Mouse (Mus musculus) erythroblast, embryonic 14.5 days (primary cell): ENCODE results near the gene Frmd4b. TPM values are rescaled to one million over a fixed set of nuclear protein-coding genes. Genes with fewer than 3 reads are reported as not detected.

ENCODE experiments used
- H3K27me3 ChIP-seq: 2 replicates; pipeline ENCODE4 v1.6.1; 2012; ENCODE audit warnings: inconsistent platforms; ENCODE audit not compliant: control insufficient read depth
- H3K36me3 ChIP-seq: 2 replicates; pipeline ENCODE4 v1.6.1; 2012; ENCODE audit warnings: mild to moderate bottlenecking, inconsistent platforms; ENCODE audit not compliant: control insufficient read depth
- H3K4me1 ChIP-seq: 2 replicates; pipeline ENCODE4 v1.6.1; 2012; ENCODE audit warnings: inconsistent platforms; ENCODE audit not compliant: control insufficient read depth
- H3K4me3 ChIP-seq: replicated peaks from 2 replicates; pipeline ENCODE3; 2012; ENCODE audit warnings: moderate library complexity, mild to moderate bottlenecking, inconsistent platforms
- H3K9me3 ChIP-seq: 2 replicates; pipeline ENCODE4 v1.6.1; 2012; ENCODE audit warnings: low read length, inconsistent platforms, mixed read lengths; ENCODE audit not compliant: control insufficient read depth
- GATA1 ChIP-seq: IDR thresholded peaks from 2 replicates; pipeline ENCODE4 v1.6.1; 2012; ENCODE audit warnings: low read length, inconsistent platforms, mixed read lengths
- TAL1 ChIP-seq: IDR thresholded peaks from 3 replicates; pipeline ENCODE4 v1.6.1; 2012; ENCODE audit warnings: low read length, inconsistent platforms, mixed read lengths
- polyA plus RNA-seq: library from polyadenylated mRNA; stranded (reverse); fragments of >175 nt; gene quantifications from 2 replicates; pipeline ENCODE4 v1.2.3, GENCODE M21; 2012

Gene Frmd4b
- polyA plus RNA-seq, 1 experiment: not detected

DNA sequence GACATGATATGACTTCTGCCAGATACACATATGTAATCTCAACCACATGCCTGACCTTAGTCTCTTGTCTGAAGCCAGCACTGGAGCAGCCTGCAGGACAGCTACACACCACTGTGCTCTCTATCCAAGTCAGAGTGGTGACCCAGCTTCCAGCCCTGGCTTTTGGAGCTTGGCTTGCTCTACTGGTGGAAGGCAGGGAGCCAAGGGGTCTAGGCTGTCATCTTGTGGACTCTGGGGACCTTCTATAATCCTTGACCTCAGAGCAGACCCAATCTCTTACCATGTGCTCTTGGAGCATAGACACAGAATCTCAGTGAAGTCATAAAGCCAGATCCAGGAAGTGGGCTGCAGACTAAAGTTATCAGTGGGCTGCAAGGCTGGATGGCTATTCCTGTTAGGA, 30.7 kb downstream of the Frmd4b start:
- Histone ChIP-seq H3K36me3 (no peaks in the 10 kb centered on the region), H3K27me3 (no peaks in the 10 kb centered on the region), H3K9me3 (no peaks in the 10 kb centered on the region), H3K4me1 (no peaks in the 10 kb centered on the region), H3K4me3 (no peak overlapping the region)
- TF ChIP-seq GATA1 (no peak), TAL1 (no peak)

DNA sequence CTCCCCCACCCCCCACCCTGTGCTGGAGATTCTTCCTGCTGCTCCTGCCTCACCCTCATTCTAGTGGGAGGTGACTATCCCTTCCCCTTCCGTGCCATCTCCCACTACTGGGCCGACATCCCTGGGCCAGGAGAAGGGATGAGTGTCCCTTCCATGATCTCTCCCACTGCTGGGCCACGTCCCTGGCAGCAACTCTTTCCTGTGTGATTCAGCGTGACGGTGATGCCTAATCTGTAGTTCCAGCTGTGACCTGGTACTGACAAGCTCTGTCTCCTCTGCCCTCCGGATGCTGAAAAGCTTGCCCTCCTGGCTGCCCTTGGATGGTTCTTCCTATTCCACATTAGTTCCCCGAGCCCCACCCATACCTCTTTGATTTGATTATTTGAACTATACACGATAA, 31.3 kb downstream of the Frmd4b start:
- no peaks in the 10 kb centered on the region for H3K9me3 ChIP-seq
- no peak overlapping the region for H3K4me3 ChIP-seq
- H3K36me3 ChIP-seq: no peaks in the 10 kb centered on the region
- TF ChIP-seq GATA1 (no peak), TAL1 (no peak)
- no peaks in the 10 kb centered on the region for H3K4me1 ChIP-seq
- no peaks in the 10 kb centered on the region for H3K27me3 ChIP-seq

DNA sequence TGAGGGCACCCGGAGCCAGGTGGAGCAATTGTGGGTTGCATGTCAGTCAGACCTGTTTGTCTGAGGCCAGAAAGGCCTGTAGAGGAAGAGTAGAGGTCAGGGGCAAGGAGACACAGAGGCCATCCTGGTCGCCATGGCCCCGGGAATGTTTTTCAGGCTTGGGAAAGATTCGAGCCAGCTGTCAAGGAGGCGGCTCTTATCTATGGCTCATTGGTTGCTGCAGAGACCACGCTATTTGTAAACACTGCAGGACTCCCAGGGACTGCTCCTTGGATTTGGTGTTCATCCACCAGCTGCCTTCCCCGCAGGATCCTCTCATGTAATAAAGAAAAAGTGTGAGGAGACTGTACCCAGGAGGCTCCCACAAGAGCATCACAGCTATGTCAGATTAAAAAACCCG, 34.6 kb downstream of the Frmd4b start:
- no peaks in the 10 kb centered on the region for H3K9me3 ChIP-seq
- no peaks in the 10 kb centered on the region for H3K27me3 ChIP-seq
- no peaks in the 10 kb centered on the region for H3K36me3 ChIP-seq
- no peak for TF ChIP-seq GATA1
- no peak for TF ChIP-seq TAL1
- no peak overlapping the region for H3K4me3 ChIP-seq
- H3K4me1 ChIP-seq: no peaks in the 10 kb centered on the region

DNA sequence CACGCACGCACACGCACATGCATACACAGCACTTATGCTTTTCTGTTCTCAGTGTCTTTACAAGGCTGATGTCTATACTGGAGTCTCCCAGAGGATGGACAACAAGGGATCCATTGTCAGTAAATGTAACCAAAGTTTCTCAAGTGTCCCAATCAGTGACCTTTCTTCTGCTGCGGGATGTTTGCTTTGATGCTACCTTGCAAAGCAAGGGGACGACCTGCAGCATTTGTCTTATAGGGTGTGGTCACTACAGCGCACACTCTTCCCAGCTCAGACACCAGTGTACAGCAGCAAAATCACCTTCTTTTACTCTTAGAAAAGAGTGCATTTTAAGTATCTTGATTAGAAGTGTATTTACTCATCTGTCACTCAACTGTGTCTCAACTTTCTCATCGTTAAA, 35.4 kb downstream of the Frmd4b start:
- Histone ChIP-seq H3K4me3 (no peak overlapping the region), H3K27me3 (no peaks in the 10 kb centered on the region)
- no peak for TF ChIP-seq TAL1
- no peak for TF ChIP-seq GATA1

DNA sequence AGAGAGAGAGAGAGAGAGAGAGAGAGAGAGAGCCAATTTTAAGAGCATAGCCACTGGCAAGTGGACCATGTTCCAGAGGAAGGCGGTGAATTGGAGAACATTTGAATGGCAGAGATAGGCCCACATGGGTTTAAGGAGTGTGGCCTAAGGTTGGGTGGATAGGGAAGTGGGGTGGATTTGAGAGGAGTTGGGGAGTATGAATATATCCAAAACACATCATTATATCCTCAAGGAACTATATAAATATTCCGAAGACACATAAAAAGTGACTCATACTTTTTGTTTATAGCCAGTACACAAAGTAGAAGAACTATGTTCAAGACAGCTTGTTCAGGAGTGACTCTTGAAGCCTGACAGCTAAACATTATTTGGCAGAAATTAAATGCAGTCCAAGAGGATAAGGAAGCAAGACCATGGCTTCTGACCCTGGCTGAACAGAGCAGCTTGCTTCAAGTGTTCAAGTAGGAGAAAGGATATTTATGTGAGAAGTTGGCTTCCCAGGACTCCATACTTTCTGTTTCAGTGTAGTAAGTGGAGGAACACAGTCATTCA, 36.8 kb downstream of the Frmd4b start:
- Histone ChIP-seq H3K36me3 (no peaks in the 10 kb centered on the region), H3K4me1 (no peaks in the 10 kb centered on the region), H3K9me3 (no peaks in the 10 kb centered on the region), H3K27me3 (no peaks in the 10 kb centered on the region), H3K4me3 (no peak overlapping the region)
- TF ChIP-seq GATA1 (no peak), TAL1 (no peak)

More for the DNA sequence above, 35.4 kb downstream of the Frmd4b start:
- no peaks in the 10 kb centered on the region for H3K36me3 ChIP-seq
- H3K9me3 ChIP-seq: no peaks in the 10 kb centered on the region
- no peaks in the 10 kb centered on the region for H3K4me1 ChIP-seq

DNA sequence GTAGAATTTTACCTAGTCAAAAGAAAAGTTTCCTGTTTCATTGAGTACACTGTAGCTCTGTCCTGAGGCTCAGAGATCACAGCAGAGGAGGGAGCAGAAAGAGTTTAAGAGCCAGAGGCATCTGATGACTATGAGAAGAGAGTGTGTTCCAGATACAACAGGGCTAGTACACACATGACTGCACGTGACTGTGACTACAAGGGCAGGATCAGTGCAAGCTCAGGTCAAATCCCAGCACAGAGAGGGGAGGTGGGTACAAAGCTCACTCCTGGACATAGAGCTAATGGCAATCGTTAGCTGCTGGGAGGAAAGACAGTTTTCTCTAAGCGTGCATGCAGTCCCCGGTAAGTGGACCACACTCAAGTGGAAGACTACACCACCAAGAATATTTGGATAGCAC, 37.6 kb downstream of the Frmd4b start:
- Histone ChIP-seq H3K4me1 (no peaks in the 10 kb centered on the region), H3K27me3 (no peaks in the 10 kb centered on the region), H3K36me3 (no peaks in the 10 kb centered on the region), H3K4me3 (no peak overlapping the region), H3K9me3 (no peaks in the 10 kb centered on the region)
- TF ChIP-seq GATA1 (no peak), TAL1 (no peak)

DNA sequence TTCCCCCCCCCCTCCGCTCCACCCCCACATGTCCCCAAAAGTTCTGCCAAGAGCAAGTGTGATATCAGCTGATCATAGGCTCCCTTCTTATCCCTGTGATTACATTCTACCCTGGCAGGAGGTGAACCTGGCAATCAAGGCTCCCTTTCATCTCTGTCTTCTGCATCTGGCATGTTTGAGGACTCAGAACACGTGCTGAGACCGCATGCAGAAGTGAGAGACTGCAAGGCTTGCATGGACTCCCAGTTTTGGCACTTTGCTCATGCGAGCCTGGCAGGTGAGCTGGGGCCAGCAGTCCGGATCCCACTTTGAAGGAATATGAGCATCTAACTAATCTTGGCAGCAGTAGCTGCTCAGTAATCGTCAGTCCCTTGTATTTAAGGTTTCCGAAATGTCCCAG, 39.1 kb downstream of the Frmd4b start:
- no peak for TF ChIP-seq TAL1
- no peak for TF ChIP-seq GATA1
- Histone ChIP-seq H3K36me3 (no peaks in the 10 kb centered on the region), H3K4me3 (no peak overlapping the region), H3K27me3 (no peaks in the 10 kb centered on the region), H3K4me1 (no peaks in the 10 kb centered on the region), H3K9me3 (no peaks in the 10 kb centered on the region)

DNA sequence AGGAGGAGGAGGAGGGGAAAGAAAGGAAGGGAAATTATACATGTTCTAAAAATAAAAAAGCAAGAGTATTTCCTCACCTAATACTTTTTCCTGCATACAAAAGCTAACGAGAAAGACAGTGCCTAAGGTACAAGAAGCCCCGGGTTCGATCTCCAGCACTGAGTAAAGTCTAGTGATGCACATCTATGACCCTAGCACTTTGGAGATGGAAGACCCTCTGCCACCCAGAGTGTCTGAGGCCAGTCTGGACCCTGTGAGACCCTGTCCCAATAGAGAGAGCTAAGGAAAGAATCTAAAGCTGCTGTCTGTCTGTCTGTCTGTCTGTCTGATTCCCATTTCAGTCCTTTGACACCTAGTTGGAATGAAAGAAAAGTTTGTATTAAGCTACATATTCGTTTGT, 40.0 kb downstream of the Frmd4b start:
- no peaks in the 10 kb centered on the region for H3K9me3 ChIP-seq
- no peaks in the 10 kb centered on the region for H3K27me3 ChIP-seq
- no peaks in the 10 kb centered on the region for H3K36me3 ChIP-seq
- TF ChIP-seq TAL1 (no peak), GATA1 (no peak)
- no peak overlapping the region for H3K4me3 ChIP-seq
- H3K4me1 ChIP-seq: no peaks in the 10 kb centered on the region

DNA sequence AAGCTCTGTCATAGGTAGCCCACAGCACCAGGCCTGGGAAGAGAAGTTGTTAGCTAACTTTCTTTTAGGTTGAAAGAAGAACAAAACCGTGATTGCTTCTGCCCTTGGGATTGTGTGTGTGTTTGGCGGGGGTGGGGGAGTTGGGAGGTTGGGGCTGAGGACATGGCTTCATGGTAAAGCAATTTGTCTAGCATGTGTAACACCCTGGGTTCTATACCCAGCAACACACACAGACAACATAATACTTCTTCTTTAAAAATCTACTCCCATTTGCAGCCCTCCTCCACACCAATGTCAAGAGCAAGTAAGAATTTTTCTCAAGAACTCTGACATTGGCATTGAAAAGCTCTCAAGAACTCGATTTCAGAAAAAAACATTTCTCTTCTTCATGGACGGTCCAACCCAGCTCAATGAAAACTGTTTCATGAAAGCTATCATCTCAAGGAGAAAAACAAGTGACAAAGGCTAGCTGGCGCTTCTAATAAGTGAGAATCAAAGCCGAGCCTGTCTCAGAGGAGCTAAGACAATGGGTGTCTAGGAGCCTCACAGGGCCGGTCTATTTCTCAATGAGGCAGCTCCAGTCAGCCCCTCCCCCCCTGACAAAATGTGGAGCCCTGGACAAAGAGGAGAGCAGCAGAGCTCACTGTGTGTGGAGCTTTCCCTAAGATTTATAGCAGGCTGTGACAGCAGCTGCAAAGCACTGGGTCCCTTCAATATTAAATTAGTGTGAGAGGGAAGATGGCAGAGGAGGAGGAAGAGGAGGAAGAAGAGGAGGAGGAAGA, 40.6 kb downstream of the Frmd4b start:
- H3K9me3 ChIP-seq: no peaks in the 10 kb centered on the region
- no peaks in the 10 kb centered on the region for H3K4me1 ChIP-seq
- no peak for TF ChIP-seq TAL1
- TF ChIP-seq GATA1: no peak
- no peaks in the 10 kb centered on the region for H3K36me3 ChIP-seq
- H3K27me3 ChIP-seq: no peaks in the 10 kb centered on the region
- H3K4me3 ChIP-seq: no peak overlapping the region
